Mouse (Mus musculus): ENCODE measurements around the gene Ube2d3. TPM values are rescaled to one million over a fixed set of nuclear protein-coding genes. Genes with fewer than 3 reads are reported as not detected.

Ube2d3 gene
- polyA plus RNA-seq, 1 experiment from 2014 or later, result 995 TPM

DNA sequence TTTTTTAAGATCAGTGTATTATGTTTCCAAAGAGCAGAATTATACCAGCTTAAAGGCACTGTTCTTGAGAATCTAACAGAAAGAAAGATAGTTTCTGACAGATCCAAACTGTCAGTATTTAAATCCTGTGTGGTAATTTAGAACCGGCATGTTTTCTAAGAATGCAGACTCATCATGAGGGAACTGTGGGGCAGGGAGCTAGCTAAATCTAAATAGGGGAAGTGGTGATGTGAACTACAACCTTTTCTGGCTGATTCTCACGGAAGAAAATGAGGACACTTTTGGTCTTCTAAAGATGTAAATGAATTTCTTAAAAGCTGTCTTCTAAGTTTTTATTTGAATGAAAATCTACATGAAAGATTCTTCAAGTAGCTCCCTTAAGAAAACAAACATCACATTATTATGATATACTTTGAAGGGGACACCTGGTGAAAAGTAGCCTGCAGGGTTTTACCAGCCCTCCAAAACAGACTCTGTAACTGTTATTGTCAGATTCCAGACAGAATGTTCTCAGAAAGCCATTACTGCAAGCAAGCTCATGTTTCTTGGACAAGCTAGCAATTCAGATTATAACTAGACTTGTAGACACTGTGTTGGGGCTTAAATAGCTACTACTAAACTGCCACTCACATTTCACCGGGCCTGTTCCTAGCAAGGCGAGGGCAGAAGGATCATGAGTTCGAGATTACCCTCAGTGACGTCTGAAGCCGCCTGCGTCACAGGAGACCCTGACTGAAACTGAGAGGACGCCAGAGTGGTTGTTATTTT lies 17.2 kb upstream of the Ube2d3 start:
- Histone ChIP-seq H3K4me3 (ENCODE audit: inconsistent target) (no peak overlapping the region), H3K36me3 (ENCODE audit: inconsistent target) (peaks cover 6% of the 10 kb centered on the region; the same call in 1 of the 2 replicates), H3K27ac (peak overlapping the region; percentile 47), H3K79me2 (ENCODE audit: inconsistent target) (peaks cover 88% of the 10 kb centered on the region)
- 54% methylated on average over 9 of the region's 9 CpGs for WGBS (ENCODE audit: missing documents)

- Histone ChIP-seq H3K27ac (peak overlapping the region; percentile 47), H3K36me3 (ENCODE audit: inconsistent target) (peaks cover 6% of the 10 kb centered on the region; the same call in 1 of the 2 replicates), H3K79me2 (ENCODE audit: inconsistent target) (peaks cover 90% of the 10 kb centered on the region), H3K4me3 (ENCODE audit: inconsistent target) (no peak overlapping the region)
Observed at GRCm38 (mm10) chr3:135421310-135421594, 16.7 kb upstream of the Ube2d3 start.

- 20% methylated on average over 8 of the region's 8 CpGs for WGBS (ENCODE audit: missing documents)
- Histone ChIP-seq H3K36me3 (ENCODE audit: inconsistent target) (no peaks in the 10 kb centered on the region), H3K27ac (peak overlapping the region; percentile 75), H3K4me3 (ENCODE audit: inconsistent target) (peak overlapping the region; percentile 81), H3K79me2 (ENCODE audit: inconsistent target) (peaks cover 90% of the 10 kb centered on the region)
Observed at GRCm38 (mm10) chr3:135422232-135422855, 15.6 kb upstream of the Ube2d3 start.

- H3K79me2 ChIP-seq (ENCODE audit: inconsistent target), result peaks cover 90% of the 10 kb centered on the region
- peak overlapping the region; percentile 81 for H3K27ac ChIP-seq
- H3K4me3 ChIP-seq (ENCODE audit: inconsistent target), result peak overlapping the region; percentile 81
- under 1% methylated on average over 78 of the region's 103 CpGs for WGBS (ENCODE audit: missing documents)
- H3K36me3 ChIP-seq (ENCODE audit: inconsistent target), result no peaks in the 10 kb centered on the region
Observed at GRCm38 (mm10) chr3:135422856-135423607, 14.9 kb upstream of the Ube2d3 start.

GRCm38 (mm10) chr3:135423608-135424212 lies 14.2 kb upstream of the Ube2d3 start, which contains the start of gene Cisd2:
TSS of gene Cisd2 (minus strand) at chr3:135423925.
- Histone ChIP-seq H3K79me2 (ENCODE audit: inconsistent target) (peaks cover 90% of the 10 kb centered on the region), H3K27ac (peak within 1 kb of the TSS; percentile 81), H3K36me3 (ENCODE audit: inconsistent target) (no peaks in the 10 kb centered on the region), H3K4me3 (ENCODE audit: inconsistent target) (peak within 1 kb of the TSS; percentile 81)
- WGBS (ENCODE audit: missing documents), result 2% methylated on average over 8 of the region's 8 CpGs

DNA sequence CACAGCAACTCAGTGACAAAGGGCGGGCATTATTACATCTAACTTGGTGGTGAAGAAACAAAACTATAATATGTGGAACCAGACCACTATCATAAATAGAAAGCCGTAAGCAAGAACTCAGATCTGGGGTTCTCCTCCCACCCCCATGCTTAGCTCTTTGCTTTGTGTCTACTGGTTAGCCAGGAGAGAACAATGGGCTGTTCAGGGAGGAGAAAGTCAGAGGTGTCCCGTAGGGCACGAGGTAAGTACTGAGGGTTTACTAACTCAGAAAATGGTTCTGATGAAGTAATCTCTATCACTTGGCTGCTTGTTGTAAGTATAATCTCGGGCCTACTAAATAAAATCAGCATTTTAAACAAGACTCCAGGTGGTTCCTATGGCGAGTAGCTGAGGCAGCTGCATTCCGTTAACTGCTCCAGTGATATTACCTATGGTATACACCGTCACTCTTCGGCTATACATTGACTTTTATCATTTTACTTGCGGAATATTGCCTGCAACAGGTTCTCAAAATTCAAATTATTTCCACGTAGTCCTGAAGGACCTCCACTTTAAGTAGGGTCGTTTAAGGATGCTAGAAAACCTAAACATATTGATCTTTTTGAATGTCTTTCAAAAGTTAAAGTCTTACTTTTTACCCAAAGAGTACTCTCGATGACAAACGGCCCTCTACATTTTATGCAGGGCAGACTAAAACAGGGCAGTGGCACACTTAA lies 890 bp upstream of the Ube2d3 start:
- H3K27ac ChIP-seq, result peak overlapping the region; percentile 46
- 71% methylated on average over 14 of the region's 14 CpGs for WGBS (ENCODE audit: missing documents)
- H3K4me3 ChIP-seq (ENCODE audit: inconsistent target), result peak overlapping the region; percentile 62
- peaks cover 38% of the 10 kb centered on the region for H3K79me2 ChIP-seq (ENCODE audit: inconsistent target)
- no peaks in the 10 kb centered on the region for H3K36me3 ChIP-seq (ENCODE audit: inconsistent target)

GRCm38 (mm10) chr3:135438531-135438912 lies 573 bp downstream of the Ube2d3 start:
- under 1% methylated on average over 43 of the region's 50 CpGs for WGBS (ENCODE audit: missing documents)
- no peaks in the 10 kb centered on the region for H3K36me3 ChIP-seq (ENCODE audit: inconsistent target)
- H3K79me2 ChIP-seq (ENCODE audit: inconsistent target), result peaks cover 51% of the 10 kb centered on the region
- H3K4me3 ChIP-seq (ENCODE audit: inconsistent target), result peak overlapping the region; percentile 18; the same call in 1 of the 2 replicates
- peak overlapping the region; percentile 64 for H3K27ac ChIP-seq

DNA sequence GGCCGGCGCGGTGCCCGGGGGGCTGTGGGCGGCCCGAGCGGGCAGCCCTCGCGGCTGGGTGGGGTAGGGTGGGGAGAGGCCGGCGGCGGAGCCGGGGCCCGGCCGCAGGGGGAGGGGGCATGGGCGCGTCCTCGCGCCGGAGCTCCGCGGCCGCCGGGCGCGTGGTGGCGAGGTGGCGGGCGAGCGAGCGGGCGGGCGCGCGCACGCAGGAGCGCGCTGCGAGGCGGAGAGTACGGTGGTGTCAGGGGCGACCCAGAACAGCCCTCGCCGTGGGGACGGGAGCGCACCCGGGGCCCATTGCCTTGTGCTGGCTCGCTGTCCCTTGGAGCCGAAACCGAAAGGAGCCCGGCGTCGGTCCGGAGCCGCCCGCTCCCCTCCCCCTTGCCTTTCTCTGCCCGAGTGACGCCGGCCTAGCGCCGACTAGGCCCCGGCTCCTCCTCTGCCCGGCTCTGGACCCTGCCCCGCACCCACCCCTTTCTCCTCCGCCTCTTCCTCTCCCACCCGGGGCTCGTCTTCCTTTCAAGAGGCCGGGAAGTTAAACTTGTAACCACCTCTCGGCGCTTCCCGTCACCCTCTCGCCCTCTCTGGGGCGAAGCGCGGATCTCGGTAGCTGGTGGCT lies 1.1 kb downstream of the Ube2d3 start:
- Histone ChIP-seq H3K4me3 (ENCODE audit: inconsistent target) (peak overlapping the region; percentile 90), H3K79me2 (ENCODE audit: inconsistent target) (peaks cover 56% of the 10 kb centered on the region), H3K36me3 (ENCODE audit: inconsistent target) (no peaks in the 10 kb centered on the region), H3K27ac (peak overlapping the region; percentile 86)
- 2% methylated on average over 59 of the region's 76 CpGs for WGBS (ENCODE audit: missing documents)

DNA sequence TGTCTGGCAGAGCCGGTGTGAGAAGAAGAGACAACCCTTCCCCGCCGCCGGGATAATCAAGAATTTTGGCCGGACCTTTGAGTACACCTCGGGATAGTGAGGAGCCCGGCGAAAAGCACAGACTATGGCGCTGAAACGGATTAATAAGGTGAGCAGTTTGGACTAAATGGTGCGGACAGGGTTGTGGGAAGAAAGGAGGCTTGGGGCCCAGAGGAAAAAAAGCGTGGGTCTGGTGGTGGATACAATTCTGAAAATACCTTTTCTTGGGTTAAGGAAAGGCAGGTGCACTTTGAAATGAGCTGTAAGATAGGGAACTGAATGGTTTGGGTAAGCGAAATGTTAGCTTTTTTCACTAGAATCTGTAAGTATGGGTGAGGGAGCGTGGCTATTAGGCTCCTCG lies 1.7 kb downstream of the Ube2d3 start:
- no peaks in the 10 kb centered on the region for H3K36me3 ChIP-seq (ENCODE audit: inconsistent target)
- WGBS (ENCODE audit: missing documents), result under 1% methylated on average over 15 of the region's 15 CpGs

GRCm38 (mm10) chr3:135440221-135440620 lies 2.3 kb downstream of the Ube2d3 start:
- WGBS (ENCODE audit: missing documents), result 7% methylated on average over 7 of the region's 7 CpGs
- Histone ChIP-seq H3K27ac (peak overlapping the region; percentile 86), H3K79me2 (ENCODE audit: inconsistent target) (peaks cover 68% of the 10 kb centered on the region), H3K36me3 (ENCODE audit: inconsistent target) (no peaks in the 10 kb centered on the region), H3K4me3 (ENCODE audit: inconsistent target) (peak overlapping the region; percentile 90)

More for the DNA sequence above, 1.7 kb downstream of the Ube2d3 start:
- peaks cover 62% of the 10 kb centered on the region for H3K79me2 ChIP-seq (ENCODE audit: inconsistent target)
- peak overlapping the region; percentile 86 for H3K27ac ChIP-seq
- H3K4me3 ChIP-seq (ENCODE audit: inconsistent target), result peak overlapping the region; percentile 90

- Histone ChIP-seq H3K36me3 (ENCODE audit: inconsistent target) (no peaks in the 10 kb centered on the region), H3K4me3 (ENCODE audit: inconsistent target) (peak overlapping the region; percentile 90), H3K79me2 (ENCODE audit: inconsistent target) (peaks cover 72% of the 10 kb centered on the region), H3K27ac (peak overlapping the region; percentile 86)
- 17% methylated on average over 10 of the region's 10 CpGs for WGBS (ENCODE audit: missing documents)
Observed at GRCm38 (mm10) chr3:135440621-135441020, 2.7 kb downstream of the Ube2d3 start.

- H3K4me3 ChIP-seq (ENCODE audit: inconsistent target), result no peak overlapping the region
- peaks cover 100% of the 10 kb centered on the region for H3K79me2 ChIP-seq (ENCODE audit: inconsistent target)
- no peak overlapping the region for H3K27ac ChIP-seq
- H3K36me3 ChIP-seq (ENCODE audit: inconsistent target), result peaks cover 21% of the 10 kb centered on the region; the same call in 1 of the 2 replicates
Observed at GRCm38 (mm10) chr3:135444930-135445329, 7.0 kb downstream of the Ube2d3 start.

GRCm38 (mm10) chr3:135458981-135459380 lies 21.0 kb downstream of the Ube2d3 start:
- no peak overlapping the region for H3K27ac ChIP-seq
- peaks cover 80% of the 10 kb centered on the region for H3K36me3 ChIP-seq (ENCODE audit: inconsistent target)
- H3K4me3 ChIP-seq (ENCODE audit: inconsistent target), result no peak overlapping the region
- H3K79me2 ChIP-seq (ENCODE audit: inconsistent target), result peaks cover 100% of the 10 kb centered on the region

GRCm38 (mm10) chr3:135468402-135468801 lies 30.5 kb downstream of the Ube2d3 start:
- peaks cover 26% of the 10 kb centered on the region; the same call in 1 of the 2 replicates for H3K36me3 ChIP-seq (ENCODE audit: inconsistent target)
- H3K4me3 ChIP-seq (ENCODE audit: inconsistent target), result no peak overlapping the region
- peaks cover 10% of the 10 kb centered on the region; the same call in 1 of the 2 replicates for H3K79me2 ChIP-seq (ENCODE audit: inconsistent target)
- no peak overlapping the region for H3K27ac ChIP-seq
- 100% methylated on average over 1 of the region's 1 CpGs for WGBS (ENCODE audit: missing documents)

Data from macrophage (primary cell).